Mouse (Mus musculus) gastrocnemius, postnatal 10 days (tissue): ENCODE results near the gene Fgfr2. TPM values are rescaled to one million over a fixed set of nuclear protein-coding genes. Genes with fewer than 3 reads are reported as not detected.
A peak's percentile ranks its signal among the peaks of the same experiment; 100 is the strongest.

Experiments used
- DNase-seq: peaks from one replicate; pipeline ENCODE4 v3.0.0; 2021; ENCODE audit warnings: mixed read lengths
- total RNA-seq, 2 experiments: library from RNA; stranded (reverse); gene quantifications; 2 replicates each; pipeline ENCODE4 v1.2.3; 2021

Gene Fgfr2
- total RNA-seq, 2 experiments from 2014 or later = 3.0 to 6.1 TPM

- no peak for DNase-seq
These were observed 373.6 kb downstream of the Fgfr2 start for GRCm38 (mm10) chr7:132749504-132749903.

DNA sequence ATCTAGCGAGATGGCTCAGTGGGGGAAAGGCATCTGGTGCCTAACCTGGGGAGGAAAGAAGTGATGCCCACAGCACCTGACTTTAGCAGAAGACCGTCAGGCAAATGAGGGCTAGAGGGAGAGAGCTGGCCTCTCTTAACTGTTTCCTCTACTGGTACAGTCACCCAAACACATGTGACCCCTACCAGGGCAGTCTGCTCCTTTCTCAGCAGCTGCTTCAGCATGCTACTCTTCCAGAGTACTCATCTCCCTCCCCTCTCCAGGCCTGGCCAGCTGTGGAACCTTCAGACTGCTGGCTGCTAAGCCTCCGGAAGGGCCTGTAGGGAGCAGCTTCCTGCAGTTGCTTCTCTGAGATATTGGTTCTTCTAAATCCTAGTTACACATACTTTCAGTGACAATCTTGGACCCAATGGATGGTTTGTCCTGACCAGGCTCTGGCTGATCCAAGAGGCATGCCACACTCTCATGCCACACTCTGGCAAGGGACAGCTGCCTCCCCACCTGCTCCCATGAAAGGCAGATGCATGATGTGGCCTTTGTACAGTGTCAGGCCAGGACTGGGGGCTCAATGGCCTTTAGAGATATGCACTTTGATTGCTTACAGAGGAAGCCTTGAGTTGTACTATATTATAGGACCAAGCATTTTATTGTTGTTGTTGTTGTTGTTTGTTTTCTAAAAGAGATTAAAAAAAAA, 374.9 kb downstream of the Fgfr2 start:
- no peak for DNase-seq

DNA sequence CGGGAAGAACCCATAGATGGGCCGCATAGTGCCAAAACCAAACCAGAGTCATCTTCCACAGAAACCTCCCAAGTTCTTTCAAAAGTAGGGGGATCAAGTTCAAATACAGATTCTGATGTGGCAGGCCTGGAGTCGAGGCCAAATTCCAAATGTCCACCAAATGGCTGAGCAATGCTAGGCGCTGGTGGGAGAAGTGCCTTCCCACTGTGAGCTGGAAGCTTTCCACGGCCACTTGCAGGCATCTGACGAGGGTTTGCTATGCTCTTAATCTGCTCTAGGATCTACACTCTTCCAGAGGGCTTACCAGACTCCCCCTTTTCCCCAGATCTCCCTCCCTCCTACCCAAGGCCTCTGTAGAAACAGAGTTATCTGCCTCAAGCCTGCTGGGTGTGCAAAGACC, 376.1 kb downstream of the Fgfr2 start:
- DNase-seq = no peak

- DNase-seq = no peak
These were observed 380.2 kb downstream of the Fgfr2 start for GRCm38 (mm10) chr7:132742912-132743311.

GRCm38 (mm10) chr7:132739829-132740228, 383.3 kb downstream of the Fgfr2 start:
- DNase-seq = no peak

- DNase-seq = no peak
These were observed 384.3 kb downstream of the Fgfr2 start for GRCm38 (mm10) chr7:132738844-132739243.

DNA sequence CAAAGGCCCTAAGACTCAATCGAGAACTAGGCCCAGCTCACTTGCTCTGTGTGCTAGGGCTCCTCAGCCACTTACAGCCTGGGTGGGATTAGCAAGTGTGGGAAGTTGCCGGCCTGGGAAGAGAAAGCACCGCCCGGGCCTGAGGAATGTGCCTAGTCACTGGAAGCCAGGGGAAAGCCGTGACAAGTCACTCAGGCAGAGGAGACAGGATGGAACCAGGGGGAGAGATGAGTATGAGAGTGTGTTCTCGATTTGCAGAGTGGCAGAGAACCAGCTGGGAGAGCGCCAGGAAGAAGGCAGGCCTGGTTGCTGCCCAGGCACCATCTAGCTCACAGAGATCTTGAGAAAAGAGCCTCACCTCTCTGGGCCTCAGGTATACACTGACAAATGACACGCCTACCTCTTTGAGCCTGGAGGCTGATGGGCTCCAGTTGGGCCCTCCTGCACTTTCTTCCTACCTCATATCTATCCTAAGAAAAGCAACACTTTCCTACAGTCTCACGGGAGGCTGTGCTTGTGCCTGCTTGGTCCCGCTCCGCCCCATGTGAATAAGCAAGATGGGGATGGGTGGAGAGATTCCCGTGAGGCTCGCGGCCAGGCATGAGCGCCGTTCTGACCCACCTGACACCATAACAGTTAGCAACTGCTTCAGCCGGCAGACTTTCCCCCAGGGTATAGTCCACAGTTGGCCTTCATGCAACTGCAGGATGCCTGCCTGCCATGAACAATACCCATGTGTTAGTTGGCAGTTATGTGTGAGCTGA, 386.9 kb downstream of the Fgfr2 start:
- DNase-seq = peak; percentile 73

GRCm38 (mm10) chr7:132735145-132735544, 388.0 kb downstream of the Fgfr2 start:
- peak; percentile 58 for DNase-seq

DNA sequence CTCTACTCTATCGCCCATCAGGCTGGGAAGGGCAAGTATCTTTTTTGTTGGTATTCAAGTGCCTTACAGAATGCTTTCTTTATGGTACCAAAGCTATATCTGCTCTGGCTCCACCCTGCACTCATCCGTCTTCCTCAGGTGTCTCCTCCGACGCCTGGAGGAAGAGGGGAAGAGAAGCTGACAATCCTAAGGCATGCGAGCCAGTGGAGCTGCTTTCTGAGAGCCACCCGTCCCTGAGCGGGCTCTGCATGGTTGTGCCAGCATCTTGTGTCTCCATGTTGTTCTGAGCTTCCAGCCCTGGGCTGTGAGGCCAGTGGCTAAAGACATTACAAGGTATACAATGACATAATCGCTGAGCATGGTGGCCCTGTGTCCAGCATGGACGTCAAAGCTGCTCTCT, 388.9 kb downstream of the Fgfr2 start:
- DNase-seq = no peak

GRCm38 (mm10) chr7:132733521-132733920, 389.6 kb downstream of the Fgfr2 start:
- DNase-seq = no peak

GRCm38 (mm10) chr7:132732136-132732789, 390.9 kb downstream of the Fgfr2 start:
- DNase-seq = no peak

GRCm38 (mm10) chr7:132731558-132731957, 391.6 kb downstream of the Fgfr2 start:
- DNase-seq = no peak

- no peak for DNase-seq
These were observed 392.6 kb downstream of the Fgfr2 start for GRCm38 (mm10) chr7:132730510-132730909.

GRCm38 (mm10) chr7:132729093-132729831, 393.9 kb downstream of the Fgfr2 start:
- no peak for DNase-seq

DNA sequence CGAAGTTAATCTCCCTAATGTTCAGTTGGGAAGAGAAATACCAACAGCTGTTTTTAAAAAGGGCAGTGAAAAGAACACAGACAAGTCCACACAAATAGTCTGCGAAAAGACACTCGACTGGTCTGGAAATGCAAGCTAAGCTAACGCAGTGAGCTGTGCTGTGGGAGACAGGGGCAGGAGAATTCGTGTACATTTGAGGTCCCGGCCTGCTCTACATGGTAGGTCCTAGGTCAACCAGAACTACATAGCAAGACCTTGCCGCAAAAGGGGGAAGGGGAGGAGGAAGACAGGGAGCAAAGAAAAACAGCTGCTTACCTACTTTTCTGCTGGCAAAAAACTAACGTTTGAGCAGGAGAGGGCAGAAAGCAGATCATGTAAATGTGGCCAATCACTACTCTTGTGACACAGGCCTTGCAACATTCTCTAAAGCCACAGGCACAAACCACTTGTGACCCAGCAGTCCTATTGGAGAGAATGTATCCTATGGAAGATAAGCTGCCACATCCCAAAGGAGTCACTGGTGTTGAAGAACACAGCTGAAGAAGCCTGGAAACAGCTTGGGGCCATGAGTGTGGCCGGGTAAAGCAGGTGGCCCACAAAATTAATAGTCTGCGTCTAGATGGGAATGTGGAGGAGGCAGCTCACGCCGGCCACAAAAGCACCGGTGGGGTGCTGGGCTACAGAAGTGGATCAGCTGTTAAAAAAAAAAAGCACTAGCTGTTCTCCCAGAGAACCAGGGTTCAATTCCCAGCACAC, 396.9 kb downstream of the Fgfr2 start:
- DNase-seq = no peak

DNA sequence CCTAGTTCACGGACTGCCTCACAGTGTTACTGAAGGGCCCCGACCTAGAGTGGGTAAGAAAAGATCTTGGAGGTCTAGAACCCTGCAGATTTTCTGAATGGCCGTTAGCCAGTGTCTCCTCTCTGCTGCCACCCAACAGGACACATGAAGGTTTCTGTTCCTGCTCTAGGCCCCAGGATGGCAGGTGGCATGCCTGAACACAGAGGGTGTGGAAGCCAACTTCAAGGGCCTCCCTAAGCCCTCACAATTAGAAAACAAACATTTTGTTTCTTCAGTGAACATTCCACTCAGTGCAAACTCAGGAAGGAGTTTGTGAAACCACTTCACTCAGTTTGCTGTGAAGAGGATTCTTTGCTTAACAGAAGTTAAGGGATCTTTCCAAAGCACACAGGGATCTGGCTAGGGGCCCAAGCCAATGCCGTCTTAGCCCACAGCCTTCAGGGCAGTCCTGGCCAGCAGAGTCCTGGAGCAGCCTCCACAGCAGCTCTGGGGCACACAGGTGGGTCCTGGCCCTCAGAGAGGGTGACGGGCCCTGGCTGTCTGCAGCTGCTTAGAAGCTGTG, 398.6 kb downstream of the Fgfr2 start:
- no peak for DNase-seq

- DNase-seq = peak; percentile 72
These were observed 399.2 kb downstream of the Fgfr2 start for GRCm38 (mm10) chr7:132723906-132724305.

DNA sequence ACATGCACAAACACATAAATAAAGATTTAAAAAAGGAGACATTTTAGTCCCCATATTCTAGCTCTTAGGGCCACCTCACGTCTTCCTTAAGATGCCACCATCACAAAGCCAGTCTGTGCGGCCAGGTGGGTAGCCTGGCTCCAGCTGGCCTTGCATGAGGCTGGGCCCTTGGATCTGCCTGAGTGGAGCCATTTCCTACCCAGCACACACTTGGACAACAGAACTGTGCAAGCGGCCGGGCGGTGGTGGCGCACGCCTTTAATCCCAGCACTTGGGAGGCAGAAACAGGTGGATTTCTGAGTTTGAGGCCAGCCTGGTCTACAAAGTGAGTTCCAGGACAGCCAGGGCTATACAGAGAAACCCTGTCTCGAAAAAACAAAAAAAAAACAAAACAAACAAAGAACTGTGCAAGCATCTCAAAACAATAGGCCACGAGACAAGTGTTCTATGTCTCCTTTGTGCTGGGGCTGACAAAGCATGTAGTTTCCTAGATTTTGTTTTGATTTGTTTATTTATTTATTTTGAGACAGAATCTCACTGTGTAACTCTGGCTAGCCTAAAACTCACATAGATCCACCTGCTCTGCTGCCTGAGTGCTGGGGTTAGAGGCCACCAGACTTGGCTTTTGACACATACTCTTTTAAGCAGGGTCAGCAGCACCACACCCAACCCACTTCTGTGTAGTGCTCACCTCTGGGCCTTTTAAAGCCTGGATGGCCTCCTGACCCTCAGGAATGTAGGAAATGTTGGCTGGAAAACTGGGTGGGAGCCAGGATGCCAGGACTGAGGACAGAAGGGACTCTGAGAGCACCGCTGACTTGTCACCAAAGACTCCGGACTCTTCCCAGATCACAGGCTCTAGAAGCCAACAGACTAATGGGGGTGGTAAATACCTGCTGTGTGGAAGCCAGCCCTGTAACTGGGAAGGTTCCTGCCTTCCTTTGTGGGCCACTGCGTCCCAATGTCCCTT, 400.5 kb downstream of the Fgfr2 start:
- no peak for DNase-seq

- DNase-seq = no peak
These were observed 402.6 kb downstream of the Fgfr2 start for GRCm38 (mm10) chr7:132720562-132720961.

GRCm38 (mm10) chr7:132719570-132719969, 403.6 kb downstream of the Fgfr2 start:
- DNase-seq = no peak
